Mouse (Mus musculus): ENCODE data around the gene Stx5a. TPM values are rescaled to one million over a fixed set of nuclear protein-coding genes. Genes with fewer than 3 reads are reported as not detected.

The Stx5a gene
- total RNA-seq, 4 experiments from 2014 or later = 20.9 to 27.3 (median 25.4) TPM

- no peak for DNase-seq (ENCODE audit: low spot score)
Measured at GRCm38 (mm10) chr19:8745382-8745781, 4.2 kb downstream of the Stx5a start.

GRCm38 (mm10) chr19:8747368-8747767, 6.2 kb downstream of the Stx5a start:
- no peak for DNase-seq (ENCODE audit: low spot score)

GRCm38 (mm10) chr19:8755652-8756051, 14.4 kb downstream of the Stx5a start:
- no peak for DNase-seq (ENCODE audit: low spot score)

GRCm38 (mm10) chr19:8756635-8757387, 15.6 kb downstream of the Stx5a start, which contains the start of gene Nxf1:
Nxf1 (plus strand) TSS chr19:8757073.
- peak; percentile 85 for DNase-seq (ENCODE audit: low spot score)

- DNase-seq (ENCODE audit: low spot score) = no peak
Measured at GRCm38 (mm10) chr19:8757471-8757998, 16.3 kb downstream of the Stx5a start.

- no peak for DNase-seq (ENCODE audit: low spot score)
Measured at GRCm38 (mm10) chr19:8758899-8759298, 17.7 kb downstream of the Stx5a start.

- no peak for DNase-seq (ENCODE audit: low spot score)
Measured at GRCm38 (mm10) chr19:8760757-8761156, 19.5 kb downstream of the Stx5a start.

GRCm38 (mm10) chr19:8763276-8763675, 22.1 kb downstream of the Stx5a start:
- DNase-seq (ENCODE audit: low spot score) = no peak

- no peak for DNase-seq (ENCODE audit: low spot score)
Measured at GRCm38 (mm10) chr19:8765562-8765961, 24.3 kb downstream of the Stx5a start.

GRCm38 (mm10) chr19:8770567-8771270, 29.5 kb downstream of the Stx5a start, which contains the start of gene Tmem223:
Tmem223 (plus strand) TSS chr19:8770996.
- DNase-seq (ENCODE audit: low spot score) = peak; percentile 83

- DNase-seq (ENCODE audit: low spot score) = no peak
Measured at GRCm38 (mm10) chr19:8772996-8773395, 31.8 kb downstream of the Stx5a start.

GRCm38 (mm10) chr19:8773409-8773808, 32.2 kb downstream of the Stx5a start:
- DNase-seq (ENCODE audit: low spot score) = no peak

GRCm38 (mm10) chr19:8774086-8774835, 33.0 kb downstream of the Stx5a start, which contains the start of gene Tmem179b:
Tmem179b (minus strand) TSS chr19:8774467.
- DNase-seq (ENCODE audit: low spot score) = peak; percentile 95

GRCm38 (mm10) chr19:8774951-8775421, 33.8 kb downstream of the Stx5a start:
- peak; percentile 21 for DNase-seq (ENCODE audit: low spot score)

GRCm38 (mm10) chr19:8786008-8786781, 45.0 kb downstream of the Stx5a start, which contains the start of gene Taf6l:
Taf6l (minus strand) TSS chr19:8786417.
- DNase-seq (ENCODE audit: low spot score) = peak; percentile 95

GRCm38 (mm10) chr19:8788521-8788920, 47.3 kb downstream of the Stx5a start:
- no peak for DNase-seq (ENCODE audit: low spot score)

GRCm38 (mm10) chr19:8789171-8789570, 48.0 kb downstream of the Stx5a start:
- DNase-seq (ENCODE audit: low spot score) = no peak

- DNase-seq (ENCODE audit: low spot score) = no peak
Measured at GRCm38 (mm10) chr19:8790171-8790570, 49.0 kb downstream of the Stx5a start.

GRCm38 (mm10) chr19:8798264-8798946, 57.2 kb downstream of the Stx5a start, which contains the start of gene Polr2g:
Polr2g (minus strand) TSS chr19:8798577.
- DNase-seq (ENCODE audit: low spot score) = peak; percentile 91

GRCm38 (mm10) chr19:8798947-8799315, 57.7 kb downstream of the Stx5a start:
- no peak for DNase-seq (ENCODE audit: low spot score)

All from heart, adult 8-10 months (tissue).